Mouse (Mus musculus) adrenal gland, postnatal 14 days (tissue): ENCODE measurements around the gene Nxt2. TPM values are rescaled to one million over a fixed set of nuclear protein-coding genes. Genes with fewer than 3 reads are reported as not detected.

Experiments
- total RNA-seq: library from RNA; stranded (reverse); gene quantifications from 2 replicates; pipeline ENCODE4 v1.2.3, GENCODE M21; 2021

Nxt2 gene
- total RNA-seq, 1 experiment from 2014 or later: 18.0 TPM

Other genes with a start within 250 kb of the Nxt2 start
- gene Gucy2f, start 29.8 kb upstream of the Nxt2 start, total RNA-seq: not detected in 2 replicates
- 0.22 and 1.0 TPM in 2 replicates for gene Kcne1l, start 79.5 kb downstream of the Nxt2 start, total RNA-seq
- 192 and 227 TPM in 2 replicates for gene Acsl4, start 163.8 kb downstream of the Nxt2 start, total RNA-seq